Mouse (Mus musculus) testis, adult 2 months (tissue): ENCODE measurements around the gene Siae.

ENCODE experiments used
- CTCF ChIP-seq: fragments of 200-500 bp; IDR thresholded peaks from 2 replicates; pipeline ENCODE4 v1.5.1; 2012; ENCODE audit warnings: low read depth, mild to moderate bottlenecking, inconsistent platforms, low read length, moderate library complexity; ENCODE audit not compliant: control insufficient read depth, insufficient read depth, insufficient replicate concordance
- POLR2A ChIP-seq: fragments of 200-500 bp; IDR thresholded peaks from 2 replicates; pipeline ENCODE4 v1.6.1; 2012; ENCODE audit warnings: low read depth, mild to moderate bottlenecking, inconsistent platforms, low read length, moderate library complexity; ENCODE audit not compliant: control insufficient read depth

DNA sequence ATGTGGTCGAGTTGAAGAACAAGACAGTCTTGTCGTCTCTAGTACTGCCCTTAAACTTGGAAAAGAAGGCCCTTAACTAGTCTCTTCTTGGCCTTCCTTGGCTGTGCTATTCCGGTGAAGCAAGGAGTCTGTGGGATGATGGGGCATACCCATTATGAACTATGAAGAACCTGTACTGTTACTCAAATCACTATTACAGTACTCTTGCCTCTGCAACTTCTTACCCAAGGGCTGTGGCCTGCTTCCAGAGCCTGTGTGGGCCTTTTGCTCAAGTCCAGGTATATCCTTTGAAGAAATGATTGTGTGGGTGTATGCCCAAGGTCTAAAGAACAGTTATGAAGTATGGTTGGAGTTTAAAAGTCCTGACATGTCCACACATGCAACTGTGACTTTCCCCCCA is 114.8 kb downstream of the Siae start:
- TF ChIP-seq CTCF (no peak), POLR2A (no peak)
